Mouse (Mus musculus): ENCODE data around the gene Ect2. TPM values are rescaled to one million over a fixed set of nuclear protein-coding genes. Genes with fewer than 3 reads are reported as not detected.

The Ect2 gene
- polyA plus RNA-seq, 1 experiment from 2014 or later, result 34.2 TPM

GRCm38 (mm10) chr3:27059529-27060322 is 94.0 kb downstream of the Ect2 start:
- H3K9ac ChIP-seq (replicated peaks), result no peak overlapping the region
- no peaks in the 10 kb centered on the region for H3K9me3 ChIP-seq
- peak overlapping the region; percentile 58 for H3K27ac ChIP-seq (replicated peaks)
- H3K4me1 ChIP-seq, result peaks cover 8% of the 10 kb centered on the region
- ATAC-seq (replicated peaks), result peak; percentile 87
- no peak overlapping the region for H3K4me3 ChIP-seq
- no peaks in the 10 kb centered on the region for H3K36me3 ChIP-seq
- peak overlapping the region; percentile 22 for H3K4me2 ChIP-seq (replicated peaks)
- H3K27me3 ChIP-seq, result no peaks in the 10 kb centered on the region
- WGBS, result 21% methylated on average over 12 of the region's 12 CpGs

- Histone ChIP-seq H3K4me2 (replicated peaks) (no peak overlapping the region), H3K9ac (replicated peaks) (no peak overlapping the region), H3K9me3 (no peaks in the 10 kb centered on the region), H3K27me3 (no peaks in the 10 kb centered on the region), H3K4me3 (no peak overlapping the region), H3K27ac (replicated peaks) (no peak overlapping the region), H3K4me1 (peaks cover 8% of the 10 kb centered on the region), H3K36me3 (no peaks in the 10 kb centered on the region)
- no peak for ATAC-seq (replicated peaks)
- WGBS, result 95% methylated on average over 3 of the region's 3 CpGs
Observed at GRCm38 (mm10) chr3:27055471-27055870, 98.2 kb downstream of the Ect2 start.

GRCm38 (mm10) chr3:27054766-27055165 is 98.9 kb downstream of the Ect2 start:
- WGBS, result 85% methylated on average over 2 of the region's 2 CpGs

More at GRCm38 (mm10) chr3:27054766-27055165, 98.9 kb downstream of the Ect2 start:
- Histone ChIP-seq H3K27me3 (no peaks in the 10 kb centered on the region), H3K9ac (replicated peaks) (no peak overlapping the region), H3K36me3 (no peaks in the 10 kb centered on the region), H3K4me3 (no peak overlapping the region), H3K4me1 (peaks cover 3% of the 10 kb centered on the region), H3K27ac (replicated peaks) (no peak overlapping the region), H3K9me3 (no peaks in the 10 kb centered on the region), H3K4me2 (replicated peaks) (no peak overlapping the region)
- no peak for ATAC-seq (replicated peaks)

Other genes with a start within 250 kb of the Ect2 start
- 6.9 and 7.2 TPM in 2 replicates for gene Nceh1, start 29.1 kb upstream of the Ect2 start, polyA plus RNA-seq (2015; fragmentation: Nextera tagmentation; extraction: Ambion mirVana)
- gene Tnfsf10, start 163.2 kb upstream of the Ect2 start, polyA plus RNA-seq (2015; fragmentation: Nextera tagmentation; extraction: Ambion mirVana), result 0.10 and 0.17 TPM in 2 replicates
- 0.05 TPM in 1 of 2 replicates, not detected in the other for gene Ghsr, start 217.5 kb upstream of the Ect2 start, polyA plus RNA-seq (2015; fragmentation: Nextera tagmentation; extraction: Ambion mirVana)

Measured in forebrain, embryonic 15.5 days (tissue).